ENCODE assay signal across 13 mouse cellular contexts in genomic region chr11:73201597-73201996, GRCm38 (mm10). TPM values are rescaled to one million over a fixed set of nuclear protein-coding genes. Genes with fewer than 3 reads are reported as not detected.
DNase-seq lines count a peak whose midpoint lies in the region; ATAC-seq and TF ChIP-seq lines count a peak whose summit lies in the region.
"Had no signal": no experiment of that assay in that cellular context is flagged by ENCODE, and none has a peak within 500 bp of the region (broad histone marks: within the 10 kb centered on the region; RNA-seq: fewer than 3 reads in every experiment).

No protein-coding gene starts in this region.

- TF ChIP-seq CTCF in intestine, postnatal 0 days (IDR thresholded peaks at IDR 0.05; ENCODE audit: low read depth), result peak; percentile 52
- peak; percentile 47 for TF ChIP-seq CTCF in midbrain, postnatal 0 days (IDR thresholded peaks at IDR 0.05)

- no peak overlapping the region for H3K4me2 ChIP-seq in intestine, postnatal 0 days (replicated peaks; ENCODE audit: low read depth)
- H3K4me2 ChIP-seq in intestine, embryonic 15.5 days (replicated peaks), result no peak overlapping the region
- H3K4me2 ChIP-seq in midbrain, postnatal 0 days (ENCODE audit: low read depth, low read length, poor library complexity, severe bottlenecking), result no peak overlapping the region
- H3K4me2 ChIP-seq in midbrain, embryonic 11.5 days, result no peak overlapping the region
- H3K4me2 ChIP-seq: midbrain, embryonic 13.5 days had no signal

- ATAC-seq in intestine, postnatal 0 days, result no peak
- ATAC-seq in intestine, embryonic 15.5 days, result no peak
- no peak for ATAC-seq in midbrain, postnatal 0 days (ENCODE audit: low FRiP score)
- no peak for ATAC-seq in midbrain, embryonic 11.5 days (ENCODE audit: low FRiP score)
- ATAC-seq: midbrain, embryonic 13.5 days had no signal

- no peak overlapping the region for H3K9ac ChIP-seq in intestine, postnatal 0 days (ENCODE audit: low read depth, low read length)
- H3K9ac ChIP-seq in intestine, embryonic 15.5 days, result no peak overlapping the region
- no peak overlapping the region for H3K9ac ChIP-seq in midbrain, postnatal 0 days (replicated peaks; ENCODE audit: low read length, poor library complexity, severe bottlenecking)
- no peak overlapping the region for H3K9ac ChIP-seq in midbrain, embryonic 11.5 days (ENCODE audit: low read length)
- H3K9ac ChIP-seq: midbrain, embryonic 13.5 days had no signal

- no peaks in the 10 kb centered on the region for H3K9me3 ChIP-seq in intestine, postnatal 0 days (ENCODE audit: control insufficient read depth)
- H3K9me3 ChIP-seq in intestine, embryonic 15.5 days, result no peaks in the 10 kb centered on the region
- H3K9me3 ChIP-seq in midbrain, postnatal 0 days (ENCODE audit: low read length), result no peaks in the 10 kb centered on the region
- no peaks in the 10 kb centered on the region for H3K9me3 ChIP-seq in midbrain, embryonic 11.5 days (ENCODE audit: control insufficient read depth, low read length)
- H3K9me3 ChIP-seq: midbrain, embryonic 13.5 days had no signal

- no peak overlapping the region for H3K4me3 ChIP-seq in intestine, postnatal 0 days (ENCODE audit: low read depth, low read length)
- H3K4me3 ChIP-seq in intestine, embryonic 15.5 days (replicated peaks), result no peak overlapping the region
- no peak overlapping the region for H3K4me3 ChIP-seq in midbrain, postnatal 0 days (ENCODE audit: low read depth, low read length)
- H3K4me3 ChIP-seq in midbrain, embryonic 11.5 days (ENCODE audit: low read depth, low read length), result no peak overlapping the region
- H3K4me3 ChIP-seq: midbrain, embryonic 13.5 days had no signal

- peaks cover 2% of the 10 kb centered on the region; the same call in 1 of the 2 replicates for H3K36me3 ChIP-seq in intestine, postnatal 0 days (ENCODE audit: control insufficient read depth, insufficient read depth)
- no peaks in the 10 kb centered on the region for H3K36me3 ChIP-seq in intestine, embryonic 15.5 days
- no peaks in the 10 kb centered on the region for H3K36me3 ChIP-seq in midbrain, postnatal 0 days (ENCODE audit: insufficient read depth, low read length)
- no peaks in the 10 kb centered on the region for H3K36me3 ChIP-seq in midbrain, embryonic 11.5 days (ENCODE audit: control insufficient read depth, insufficient read depth, low read length)
- H3K36me3 ChIP-seq: midbrain, embryonic 13.5 days had no signal

- 36% methylated on average over 4 of the region's 4 CpGs for WGBS in intestine, postnatal 0 days
- 36% methylated on average over 4 of the region's 4 CpGs for WGBS in intestine, embryonic 15.5 days
- 28% methylated on average over 4 of the region's 4 CpGs for WGBS in midbrain, postnatal 0 days
- WGBS in midbrain, embryonic 11.5 days, result 38% methylated on average over 4 of the region's 4 CpGs

- peaks cover 5% of the 10 kb centered on the region; the same call in 1 of the 2 replicates for H3K4me1 ChIP-seq in intestine, postnatal 0 days (replicated peaks; ENCODE audit: control insufficient read depth, insufficient read depth, low read length)
- H3K4me1 ChIP-seq in intestine, embryonic 15.5 days (replicated peaks), result peaks cover 11% of the 10 kb centered on the region; the same call in 1 of the 2 replicates
- H3K4me1 ChIP-seq in midbrain, postnatal 0 days (ENCODE audit: insufficient read depth, low read length), result peaks cover 8% of the 10 kb centered on the region; the same call in 1 of the 2 replicates
- peaks cover 6% of the 10 kb centered on the region; the same call in 1 of the 2 replicates for H3K4me1 ChIP-seq in midbrain, embryonic 11.5 days (ENCODE audit: control insufficient read depth, insufficient read depth, low read length)

- no peak overlapping the region for H3K27ac ChIP-seq in intestine, postnatal 0 days (ENCODE audit: low read depth, low read length)
- H3K27ac ChIP-seq in intestine, embryonic 15.5 days, result no peak overlapping the region
- H3K27ac ChIP-seq in midbrain, postnatal 0 days (ENCODE audit: low read depth, low read length), result no peak overlapping the region
- H3K27ac ChIP-seq in midbrain, embryonic 11.5 days (ENCODE audit: low read depth, low read length), result no peak overlapping the region
- H3K27ac ChIP-seq: midbrain, embryonic 13.5 days had no signal

- DNase-seq in midbrain, postnatal 0 days (ENCODE audit: low spot score), result no peak
- no peak for DNase-seq in midbrain, embryonic 11.5 days (ENCODE audit: low spot score, missing footprints)
- DNase-seq in embryo, embryonic 10.5 days (ENCODE audit: low spot score), result peak; percentile 13
- no peak for DNase-seq in right cerebral cortex, postnatal 36 days (ENCODE audit: low spot score in 2 of 2)
- DNase-seq in urinary bladder, adult 18-20 months (ENCODE audit: low spot score in 2 of 2), result no peak
- DNase-seq: adrenal gland, postnatal 25 days; right cerebral cortex, postnatal 4 days had no signal

- H3K27me3 ChIP-seq in intestine, postnatal 0 days (replicated peaks; ENCODE audit: control insufficient read depth, insufficient read depth, low read length), result no peaks in the 10 kb centered on the region
- no peaks in the 10 kb centered on the region for H3K27me3 ChIP-seq in intestine, embryonic 15.5 days (replicated peaks)
- no peaks in the 10 kb centered on the region for H3K27me3 ChIP-seq in midbrain, postnatal 0 days (ENCODE audit: insufficient read depth, low read length)
- H3K27me3 ChIP-seq in midbrain, embryonic 11.5 days (ENCODE audit: control insufficient read depth, insufficient read depth, low read length), result no peaks in the 10 kb centered on the region
- H3K27me3 ChIP-seq: midbrain, embryonic 13.5 days had no signal

RNA-seq across cellular contexts. Expression of gene Shpk, which starts 2.3 kb away (rescaled TPM):
- 21.3 and 26.3 TPM in 2 replicates for polyA plus RNA-seq in intestine, postnatal 0 days (2015; fragmentation: Nextera tagmentation; extraction: Ambion mirVana)
- polyA plus RNA-seq in intestine, embryonic 15.5 days (2015; fragmentation: Nextera tagmentation; extraction: Ambion mirVana), result 6.2 and 8.1 TPM in 2 replicates
- total RNA-seq in midbrain, postnatal 0 days (2014; rRNA removed), result 2.2 and 2.7 TPM in 2 replicates
- polyA plus RNA-seq in midbrain, postnatal 0 days (2015; fragmentation: Nextera tagmentation; extraction: Ambion mirVana), result 2.2 and 2.3 TPM in 2 replicates
- polyA plus RNA-seq in midbrain, embryonic 11.5 days (2014; fragmentation: Nextera tagmentation; extraction: Ambion mirVana), result 1.1 TPM in 2 replicates

RNA-seq across cellular contexts. Expression of gene Ctns, which starts 2.8 kb away (rescaled TPM):
- 46.8 and 53.2 TPM in 2 replicates for polyA plus RNA-seq in intestine, postnatal 0 days (2015; fragmentation: Nextera tagmentation; extraction: Ambion mirVana)
- polyA plus RNA-seq in intestine, embryonic 15.5 days (2015; fragmentation: Nextera tagmentation; extraction: Ambion mirVana), result 23.8 and 25.1 TPM in 2 replicates
- 21.5 and 22.9 TPM in 2 replicates for total RNA-seq in midbrain, postnatal 0 days (2014; rRNA removed)
- polyA plus RNA-seq in midbrain, postnatal 0 days (2015; fragmentation: Nextera tagmentation; extraction: Ambion mirVana), result 13.0 and 13.3 TPM in 2 replicates
- 19.1 and 21.1 TPM in 2 replicates for polyA plus RNA-seq in midbrain, embryonic 11.5 days (2014; fragmentation: Nextera tagmentation; extraction: Ambion mirVana)

RNA-seq across cellular contexts. Expression of gene Tax1bp3, which starts 24.7 kb away (rescaled TPM):
- polyA plus RNA-seq in intestine, postnatal 0 days (2015; fragmentation: Nextera tagmentation; extraction: Ambion mirVana), result 215 and 217 TPM in 2 replicates
- 208 and 212 TPM in 2 replicates for polyA plus RNA-seq in intestine, embryonic 15.5 days (2015; fragmentation: Nextera tagmentation; extraction: Ambion mirVana)
- total RNA-seq in midbrain, postnatal 0 days (2014; rRNA removed), result 43.8 and 55.6 TPM in 2 replicates
- polyA plus RNA-seq in midbrain, postnatal 0 days (2015; fragmentation: Nextera tagmentation; extraction: Ambion mirVana), result 91.0 and 100 TPM in 2 replicates
- polyA plus RNA-seq in midbrain, embryonic 11.5 days (2014; fragmentation: Nextera tagmentation; extraction: Ambion mirVana), result 183 and 189 TPM in 2 replicates

RNA-seq across cellular contexts. Expression of gene Emc6, which starts 24.8 kb away (rescaled TPM):
- 114 and 120 TPM in 2 replicates for polyA plus RNA-seq in intestine, postnatal 0 days (2015; fragmentation: Nextera tagmentation; extraction: Ambion mirVana)
- polyA plus RNA-seq in intestine, embryonic 15.5 days (2015; fragmentation: Nextera tagmentation; extraction: Ambion mirVana), result 118 and 126 TPM in 2 replicates
- total RNA-seq in midbrain, postnatal 0 days (2014; rRNA removed), result 141 and 143 TPM in 2 replicates
- 169 and 182 TPM in 2 replicates for polyA plus RNA-seq in midbrain, postnatal 0 days (2015; fragmentation: Nextera tagmentation; extraction: Ambion mirVana)
- 125 TPM in 2 replicates for polyA plus RNA-seq in midbrain, embryonic 11.5 days (2014; fragmentation: Nextera tagmentation; extraction: Ambion mirVana)

RNA-seq across cellular contexts. Expression of gene Trpv1, which starts 32.5 kb away (rescaled TPM):
- polyA plus RNA-seq in intestine, postnatal 0 days (2015; fragmentation: Nextera tagmentation; extraction: Ambion mirVana), result 0.13 and 0.24 TPM in 2 replicates
- polyA plus RNA-seq in intestine, embryonic 15.5 days (2015; fragmentation: Nextera tagmentation; extraction: Ambion mirVana), result 0.10 TPM in 2 replicates
- 0.33 and 0.42 TPM in 2 replicates for total RNA-seq in midbrain, postnatal 0 days (2014; rRNA removed)
- 0.31 and 0.47 TPM in 2 replicates for polyA plus RNA-seq in midbrain, postnatal 0 days (2015; fragmentation: Nextera tagmentation; extraction: Ambion mirVana)
- polyA plus RNA-seq in midbrain, embryonic 11.5 days (2014; fragmentation: Nextera tagmentation; extraction: Ambion mirVana), result not detected in 2 replicates
- total RNA-seq: common myeloid progenitor, adult 5-6 weeks; layer of hippocampus, adult 8-10 months; neutrophil, adult 5-6 weeks had no signal
